Mouse (Mus musculus) liver, adult 2 months (tissue): ENCODE measurements around the gene Rab11a.

Source experiments
- CTCF ChIP-seq: fragments of 200-500 bp; IDR thresholded peaks from 2 replicates; pipeline ENCODE4 v1.5.1; 2011; ENCODE audit warnings: low read depth, low read length, control low read depth
- POLR2A ChIP-seq: fragments of 200-500 bp; IDR thresholded peaks from 2 replicates; pipeline ENCODE4 v1.6.1; 2011; ENCODE audit warnings: low read length, control low read depth; ENCODE audit not compliant: insufficient read depth; ENCODE audit errors: extremely low read depth

DNA sequence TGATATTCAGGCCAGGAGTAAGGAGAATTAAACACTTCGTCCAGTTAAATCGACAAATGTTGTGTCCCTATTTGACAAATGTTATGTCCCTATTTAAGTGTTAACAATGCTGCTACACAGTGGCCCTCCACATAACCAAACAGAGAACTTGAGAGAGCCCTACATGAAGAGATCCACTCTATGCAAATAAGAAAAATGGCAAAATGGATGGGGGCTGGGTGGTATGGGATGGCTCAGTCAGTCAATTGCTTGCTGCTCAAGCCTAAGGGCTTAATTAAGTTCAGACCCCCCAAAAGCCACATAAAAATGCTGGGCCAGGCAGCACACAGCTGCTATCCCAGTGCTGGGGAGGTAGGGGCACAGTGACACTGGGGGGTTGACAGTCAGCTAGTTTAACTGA, 37.3 kb upstream of the Rab11a start:
- TF ChIP-seq POLR2A (no peak), CTCF (no peak)
